Mouse (Mus musculus) G1E (cell line): ENCODE data around the gene Ccser1.

Experiments
- CTCF ChIP-seq: IDR thresholded peaks from 2 replicates; pipeline ENCODE4 v1.5.1; 2012; ENCODE audit warnings: low read depth, low read length, inconsistent platforms, mixed read lengths
- GATA1 ChIP-seq: IDR thresholded peaks from 2 replicates; pipeline ENCODE4 v1.6.1; 2012; ENCODE audit warnings: borderline replicate concordance, low read length, inconsistent platforms, mixed read lengths
- POLR2AphosphoS5 ChIP-seq: IDR thresholded peaks from 2 replicates; pipeline ENCODE4 v1.6.1; 2012; ENCODE audit warnings: low read depth, low read length, inconsistent platforms; ENCODE audit not compliant: insufficient replicate concordance
- TAL1 ChIP-seq: conservative IDR thresholded peaks from 2 replicates; pipeline ENCODE4 v1.6.1; 2012; ENCODE audit warnings: low read depth, low read length, inconsistent platforms, mixed read lengths

GRCm38 (mm10) chr6:61271033-61271432, 90.9 kb downstream of the Ccser1 start:
- TF ChIP-seq CTCF (no peak), TAL1 (no peak), GATA1 (no peak), POLR2AphosphoS5 (no peak)
